Mouse (Mus musculus) kidney, adult 11 months (tissue): ENCODE data around the gene Spast.

Experiments
- DNase-seq: peaks from one replicate; pipeline ENCODE4 v3.0.0; 2022

The Spast gene

DNA sequence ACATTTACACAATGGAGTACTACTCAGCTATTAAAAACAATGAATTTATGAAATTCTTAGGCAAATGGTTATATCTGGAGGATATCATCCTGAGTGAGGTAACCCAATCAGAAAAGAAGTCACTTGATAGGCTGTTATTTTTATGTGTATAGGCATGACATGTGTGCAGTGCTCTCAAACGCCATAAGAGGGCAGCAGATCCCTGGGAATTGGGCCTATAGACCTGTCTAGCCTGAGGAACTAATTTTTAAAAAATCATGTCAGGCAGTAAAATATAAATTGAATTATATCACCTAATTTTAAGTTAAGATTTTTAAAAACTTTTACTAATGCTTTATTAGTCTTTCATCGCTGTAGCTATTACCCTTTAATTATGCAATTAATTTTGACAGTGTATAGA lies 10.6 kb upstream of the Spast start:
- DNase-seq = peak; percentile 19

- no peak for DNase-seq
Observed at GRCm38 (mm10) chr17:74331049-74331676, 7.6 kb upstream of the Spast start.

DNA sequence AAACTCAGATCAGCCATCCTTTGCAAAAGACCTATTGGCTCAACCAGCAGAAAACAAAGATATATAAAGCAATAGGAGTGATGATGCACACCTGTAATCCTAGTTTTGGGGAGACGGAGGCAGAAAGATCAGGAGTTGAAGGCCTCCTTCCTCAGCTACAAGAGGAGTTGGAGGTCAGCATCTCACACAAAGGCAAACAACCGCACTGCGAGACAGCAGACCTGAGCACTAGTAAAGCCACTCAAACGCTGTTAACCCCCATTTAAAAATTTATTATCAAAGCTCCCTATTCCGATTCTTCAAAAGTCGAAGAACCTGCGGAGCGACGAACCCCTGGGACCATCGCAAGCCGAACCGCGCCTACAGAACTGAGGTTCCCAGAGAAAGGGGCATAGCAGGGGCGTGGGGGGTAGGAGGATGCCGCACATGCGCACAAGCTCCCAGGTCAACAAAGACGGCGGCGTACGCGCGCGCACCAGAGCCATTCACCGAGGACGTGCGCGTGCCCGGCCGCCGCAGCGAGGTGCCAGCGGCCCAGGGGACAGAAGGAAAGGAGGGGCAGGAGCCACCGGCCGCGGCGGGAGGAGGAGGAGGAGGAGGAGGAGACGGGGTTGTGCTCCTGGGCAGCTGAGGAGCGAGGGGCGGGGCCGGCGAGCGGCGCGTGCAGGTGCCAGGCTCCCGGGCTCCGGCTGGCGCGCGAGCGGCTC lies 409 bp upstream of the Spast start:
- DNase-seq = peak; percentile 96

DNA sequence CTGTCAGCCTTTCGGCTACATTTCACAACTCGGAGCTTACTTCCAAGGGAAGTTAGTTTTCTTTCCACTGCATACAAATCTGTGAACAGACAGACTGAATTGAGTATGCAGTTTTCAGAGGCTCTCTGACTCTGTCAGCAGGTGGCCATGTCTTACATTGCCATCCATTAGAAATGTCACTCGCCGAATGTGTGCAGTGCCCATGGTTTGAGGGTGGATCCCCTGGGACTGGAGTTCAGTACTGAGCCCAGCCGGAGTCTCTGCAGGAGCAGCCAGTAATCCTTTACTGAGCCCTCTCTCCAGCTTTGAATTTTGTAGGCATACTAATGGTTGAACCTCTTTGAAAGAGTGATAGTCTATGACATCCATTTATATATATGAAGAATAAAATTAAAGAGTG lies 2.4 kb downstream of the Spast start:
- DNase-seq = no peak

- DNase-seq = no peak
Observed at GRCm38 (mm10) chr17:74363592-74363991, 24.8 kb downstream of the Spast start.

GRCm38 (mm10) chr17:74376916-74377315 lies 38.1 kb downstream of the Spast start:
- DNase-seq = no peak

- DNase-seq = no peak
Observed at GRCm38 (mm10) chr17:74386657-74387056, 47.9 kb downstream of the Spast start.

- no peak for DNase-seq
Observed at GRCm38 (mm10) chr17:74389847-74390246, 51.1 kb downstream of the Spast start.

DNA sequence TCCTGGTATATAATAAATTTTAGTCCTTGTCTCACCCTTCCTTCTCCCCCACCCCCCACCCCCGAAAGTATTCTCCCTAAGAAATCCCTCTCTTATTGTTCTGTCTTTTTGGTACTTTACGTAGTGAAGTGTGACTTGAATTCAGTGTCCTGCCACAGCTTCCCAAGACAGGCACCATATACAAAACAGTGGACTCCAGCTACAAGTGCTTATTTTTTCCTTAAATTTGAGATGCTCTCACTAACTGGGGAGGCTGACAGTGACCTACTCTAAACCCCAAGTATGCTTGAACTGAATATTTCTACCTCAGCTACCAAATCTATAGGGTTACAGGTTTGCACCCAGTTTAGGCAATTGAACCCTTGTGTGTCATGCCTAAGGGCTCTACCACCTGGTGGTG lies 55.6 kb downstream of the Spast start:
- no peak for DNase-seq

- peak; percentile 15 for DNase-seq
Observed at GRCm38 (mm10) chr17:74394855-74395254, 56.1 kb downstream of the Spast start.

GRCm38 (mm10) chr17:74395383-74396065 lies 56.7 kb downstream of the Spast start, which contains the start of gene Slc30a6:
TSS of gene Slc30a6 (plus strand) at chr17:74395608.
- peak; percentile 97 for DNase-seq

- no peak for DNase-seq
Observed at GRCm38 (mm10) chr17:74396766-74397165, 58.0 kb downstream of the Spast start.

- DNase-seq = no peak
Observed at GRCm38 (mm10) chr17:74397173-74397572, 58.4 kb downstream of the Spast start.

DNA sequence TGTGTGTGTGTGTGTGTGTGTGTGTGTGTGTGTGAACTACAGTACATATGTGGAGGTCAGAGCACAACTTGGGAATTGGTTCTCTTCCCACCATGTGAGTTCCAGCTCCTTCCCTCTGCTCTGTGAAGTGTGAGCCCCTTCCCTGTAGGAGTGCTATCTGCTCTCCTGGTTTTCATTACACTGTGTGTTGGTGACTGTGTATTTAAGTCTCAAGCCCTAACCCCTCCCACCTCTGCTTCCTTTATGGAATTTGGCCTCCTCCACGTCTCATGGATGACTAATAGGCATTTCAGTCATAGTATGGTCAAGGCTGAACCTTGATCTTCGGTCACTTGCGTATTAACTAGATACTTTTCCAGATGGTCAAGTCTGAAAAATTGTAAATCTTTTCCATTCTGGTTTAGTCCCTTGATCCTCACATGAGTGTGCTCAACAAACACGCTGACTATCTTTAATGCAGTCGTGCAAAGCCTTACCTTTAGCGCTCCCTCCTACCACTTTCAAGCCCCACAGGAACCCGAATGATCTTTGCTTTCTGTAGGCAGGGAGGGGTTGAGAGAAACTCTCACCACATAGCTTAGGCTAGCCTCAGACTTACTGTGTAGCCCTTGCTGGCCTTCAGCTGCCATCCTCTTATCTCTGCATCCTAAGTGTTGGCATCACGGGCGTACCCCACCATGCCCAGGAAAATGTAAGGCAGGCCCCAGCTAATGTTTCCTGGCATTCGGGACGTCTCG lies 63.9 kb downstream of the Spast start:
- DNase-seq = peak; percentile 20

DNA sequence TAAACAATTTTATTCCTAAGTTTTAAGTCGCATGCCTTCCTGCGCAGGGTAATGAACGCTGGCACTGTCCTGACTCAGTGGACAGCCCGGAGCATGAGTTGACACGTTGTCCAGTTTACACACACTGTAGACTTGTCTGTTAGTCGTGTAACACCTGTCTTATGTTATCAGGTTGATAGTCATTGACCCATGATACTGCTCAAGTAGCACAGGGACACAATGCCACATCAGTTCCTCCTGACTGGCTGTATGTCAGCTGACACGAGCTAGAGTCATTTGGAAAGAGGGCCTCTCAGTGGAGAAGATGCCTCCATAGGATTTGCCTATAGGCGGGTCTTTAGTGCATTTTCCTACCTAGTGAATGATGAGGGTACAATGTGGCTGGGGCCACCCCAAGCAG lies 67.7 kb downstream of the Spast start:
- DNase-seq = no peak

- no peak for DNase-seq
Observed at GRCm38 (mm10) chr17:74409722-74410121, 70.9 kb downstream of the Spast start.

GRCm38 (mm10) chr17:74413324-74413723 lies 74.5 kb downstream of the Spast start:
- DNase-seq = no peak

GRCm38 (mm10) chr17:74414671-74415070 lies 75.9 kb downstream of the Spast start:
- no peak for DNase-seq

- DNase-seq = no peak
Observed at GRCm38 (mm10) chr17:74416841-74417360, 78.1 kb downstream of the Spast start.

DNA sequence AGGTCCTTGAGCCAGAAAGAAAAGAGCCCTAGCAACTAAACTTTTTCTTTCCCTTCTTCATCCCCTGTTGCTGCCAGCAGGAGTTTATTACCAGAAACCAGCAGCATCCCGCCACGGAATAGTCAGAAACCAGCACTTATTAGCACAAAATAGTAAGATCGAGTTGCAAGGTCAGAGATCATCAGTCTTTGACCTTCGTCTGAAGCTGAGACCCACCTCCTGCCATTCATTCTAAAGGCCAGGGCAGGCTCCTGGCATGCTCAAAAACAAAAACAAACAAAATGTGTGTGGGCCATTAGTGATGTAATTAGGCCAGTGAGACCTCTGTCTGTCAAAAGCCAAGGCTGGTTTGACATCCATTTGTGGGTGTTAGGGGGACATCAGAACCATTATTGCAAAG lies 79.4 kb downstream of the Spast start:
- no peak for DNase-seq

DNA sequence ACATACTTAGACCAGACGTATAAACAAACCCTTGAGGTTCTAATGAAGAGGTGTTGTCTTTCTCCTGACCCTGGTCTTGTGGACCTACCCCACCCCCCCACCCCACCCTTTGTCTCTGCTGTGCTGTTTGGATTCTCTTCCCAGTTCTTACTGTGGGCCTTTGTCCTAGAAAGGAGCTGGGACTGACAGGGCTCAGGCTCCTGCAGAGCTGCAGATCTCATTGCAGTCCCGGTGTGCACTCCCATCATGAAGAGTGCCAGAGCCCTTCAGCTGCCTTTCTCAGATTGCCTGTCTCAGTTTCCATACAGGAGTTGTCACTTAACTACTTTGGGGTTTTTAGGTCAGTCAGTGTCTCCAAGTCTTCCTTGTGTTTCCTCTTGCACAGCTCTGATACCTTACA lies 81.9 kb downstream of the Spast start:
- DNase-seq = no peak

GRCm38 (mm10) chr17:74424401-74425005 lies 85.7 kb downstream of the Spast start:
- DNase-seq = no peak

- no peak for DNase-seq
Observed at GRCm38 (mm10) chr17:74430074-74430473, 91.3 kb downstream of the Spast start.
